Mouse (Mus musculus) urinary bladder, postnatal 25 days (tissue): ENCODE measurements around the gene Madd.

Source experiments
- DNase-seq: peaks from one replicate; pipeline ENCODE4 v3.0.0; 2022; ENCODE audit warnings: low spot score

Madd gene

DNA sequence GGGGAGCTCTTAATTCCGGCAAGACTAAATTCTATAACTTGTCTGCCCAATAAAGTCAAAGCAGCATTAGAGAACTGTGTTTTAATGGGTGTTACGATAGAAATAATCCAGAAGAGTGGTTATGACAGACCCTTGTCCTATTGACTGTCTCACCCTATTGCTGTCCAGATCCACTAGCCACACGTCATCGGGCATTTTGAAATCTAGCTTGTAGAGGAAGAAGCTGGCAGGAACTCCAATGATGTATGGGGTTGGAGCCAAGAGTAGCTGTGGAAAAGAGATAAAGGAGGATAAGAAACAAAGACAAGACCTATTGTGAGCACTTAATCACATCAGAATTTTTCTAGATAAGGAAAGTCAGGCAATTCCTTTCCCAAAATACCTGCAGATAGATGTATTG is 8.1 kb downstream of the Madd start:
- DNase-seq = no peak

DNA sequence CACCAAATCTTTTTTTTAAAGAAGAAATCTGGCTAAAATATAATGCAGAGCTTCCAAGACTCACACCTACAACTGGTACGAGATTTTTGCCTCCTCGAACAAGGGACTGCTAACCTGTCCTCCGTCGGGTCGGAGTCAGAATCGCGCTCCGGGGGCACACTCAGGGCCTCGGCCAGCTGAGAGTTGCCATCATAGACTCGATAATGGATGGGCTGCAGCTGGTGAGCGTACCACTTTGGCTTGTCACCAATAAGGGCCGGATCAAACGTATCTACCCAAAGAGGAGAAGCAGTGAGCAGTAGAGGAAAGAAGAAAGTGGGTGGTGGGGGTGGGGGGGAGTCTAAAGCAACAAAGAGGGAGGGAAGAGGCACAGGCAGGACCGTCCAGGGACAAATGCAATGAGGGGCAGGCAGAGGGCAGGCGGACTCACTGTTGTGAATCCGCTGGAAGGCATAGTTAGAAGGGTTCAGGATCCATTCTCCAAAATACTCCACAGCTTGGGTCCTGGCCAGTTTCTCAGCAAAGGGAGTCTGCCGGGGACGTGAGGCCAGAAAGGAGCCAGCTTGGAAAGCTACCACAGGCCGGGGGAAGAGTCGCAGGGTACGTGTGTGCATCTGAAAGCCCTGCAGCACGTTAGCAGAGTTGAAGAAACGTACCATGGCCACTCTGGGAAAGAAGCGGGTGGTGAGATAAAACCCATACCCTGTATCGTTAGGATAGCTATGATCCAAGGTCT is 13.9 kb downstream of the Madd start:
- DNase-seq = no peak

DNA sequence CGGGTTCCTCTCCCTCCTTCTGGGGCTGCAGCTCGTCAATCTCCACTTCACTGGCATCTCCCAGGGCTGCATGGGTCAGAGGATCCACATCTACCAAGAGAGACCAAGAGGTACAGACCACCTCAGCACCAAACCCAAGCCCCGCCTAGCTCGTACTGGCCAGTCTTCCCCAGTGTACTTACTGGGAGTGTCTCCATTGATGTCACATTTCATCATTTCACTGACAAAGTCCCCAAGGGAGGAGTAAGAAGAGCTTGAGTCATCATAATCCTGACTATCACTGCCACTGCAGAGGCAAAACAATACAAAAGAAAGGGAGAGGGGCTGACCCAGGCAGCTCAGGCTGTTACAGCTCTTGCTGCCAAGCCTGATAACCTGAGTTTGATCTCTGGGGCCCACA is 16.0 kb downstream of the Madd start:
- DNase-seq = no peak

DNA sequence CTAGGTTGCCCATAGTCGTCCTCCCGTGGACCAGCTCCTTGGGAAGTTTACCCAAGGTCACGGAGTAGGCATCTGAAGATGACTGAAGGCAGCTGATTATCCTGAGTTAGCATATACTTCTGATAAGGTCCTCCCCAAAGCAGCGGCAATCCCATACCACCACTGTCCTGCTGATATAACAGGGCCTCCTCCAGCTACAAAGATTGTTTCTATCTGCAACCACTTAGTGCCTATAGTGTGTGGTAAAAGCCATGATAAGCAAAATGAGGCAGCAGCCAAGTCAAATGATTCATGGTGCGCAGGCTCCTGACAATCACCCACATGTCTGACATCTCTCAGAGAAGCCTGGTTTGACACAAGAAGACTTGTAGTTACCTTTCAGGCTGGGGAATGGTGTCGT is 18.6 kb downstream of the Madd start:
- DNase-seq = no peak

DNA sequence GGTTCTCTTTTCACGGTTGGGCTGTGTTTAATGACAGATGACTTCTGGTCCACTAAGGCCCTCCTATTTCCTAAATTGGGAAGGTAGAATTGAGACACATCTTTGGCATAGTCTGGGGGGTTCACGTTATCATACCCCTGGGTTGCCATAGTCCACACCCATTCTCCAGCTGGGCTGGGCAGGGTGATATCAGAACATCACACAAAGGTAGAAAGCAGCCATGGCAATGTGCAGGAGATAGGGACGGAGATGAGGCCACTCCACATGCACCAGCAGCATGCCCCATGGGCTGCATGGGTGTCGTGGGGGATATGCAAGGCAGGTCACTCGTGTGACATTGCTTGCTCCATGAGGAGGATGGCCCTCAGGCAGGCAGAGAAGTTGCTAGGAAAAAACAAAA is 20.1 kb downstream of the Madd start:
- DNase-seq = no peak

DNA sequence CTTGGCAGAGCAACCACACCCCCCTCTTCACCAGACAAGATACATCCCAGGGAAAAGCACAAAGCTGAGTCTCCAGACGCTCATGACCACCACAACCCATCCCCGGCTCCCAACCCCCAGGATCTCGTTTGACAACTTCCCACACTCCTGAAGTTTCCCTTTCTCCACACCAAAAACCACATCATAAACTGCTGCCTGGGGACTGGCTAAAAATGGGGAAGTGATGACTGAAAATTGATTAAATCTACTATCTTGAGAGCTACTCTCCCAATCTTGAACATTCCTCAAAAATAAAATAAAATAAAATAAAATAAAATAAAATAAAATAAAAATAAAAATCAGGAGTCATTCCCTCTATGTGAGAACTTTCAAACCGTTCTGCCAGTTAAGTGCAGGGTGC is 20.7 kb downstream of the Madd start:
- no peak for DNase-seq

DNA sequence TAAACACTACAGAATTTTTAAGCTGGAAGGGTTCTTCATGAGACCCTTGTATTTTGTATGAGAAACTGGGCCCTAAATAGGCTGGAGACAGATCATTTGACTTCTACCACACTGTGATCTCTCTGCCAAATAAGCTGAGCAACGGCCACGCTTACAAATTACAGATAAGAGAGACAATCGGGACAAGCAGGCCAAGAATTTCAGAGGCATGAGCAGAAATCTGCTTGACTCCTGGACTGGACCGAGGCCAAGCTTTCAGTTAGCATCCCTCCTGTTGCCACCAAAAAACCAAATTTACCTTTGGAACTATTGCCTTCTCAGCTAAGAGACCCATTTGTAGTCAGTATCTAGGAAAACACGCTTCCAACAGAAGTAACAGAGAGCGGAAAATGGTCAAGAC is 23.0 kb downstream of the Madd start:
- no peak for DNase-seq

DNA sequence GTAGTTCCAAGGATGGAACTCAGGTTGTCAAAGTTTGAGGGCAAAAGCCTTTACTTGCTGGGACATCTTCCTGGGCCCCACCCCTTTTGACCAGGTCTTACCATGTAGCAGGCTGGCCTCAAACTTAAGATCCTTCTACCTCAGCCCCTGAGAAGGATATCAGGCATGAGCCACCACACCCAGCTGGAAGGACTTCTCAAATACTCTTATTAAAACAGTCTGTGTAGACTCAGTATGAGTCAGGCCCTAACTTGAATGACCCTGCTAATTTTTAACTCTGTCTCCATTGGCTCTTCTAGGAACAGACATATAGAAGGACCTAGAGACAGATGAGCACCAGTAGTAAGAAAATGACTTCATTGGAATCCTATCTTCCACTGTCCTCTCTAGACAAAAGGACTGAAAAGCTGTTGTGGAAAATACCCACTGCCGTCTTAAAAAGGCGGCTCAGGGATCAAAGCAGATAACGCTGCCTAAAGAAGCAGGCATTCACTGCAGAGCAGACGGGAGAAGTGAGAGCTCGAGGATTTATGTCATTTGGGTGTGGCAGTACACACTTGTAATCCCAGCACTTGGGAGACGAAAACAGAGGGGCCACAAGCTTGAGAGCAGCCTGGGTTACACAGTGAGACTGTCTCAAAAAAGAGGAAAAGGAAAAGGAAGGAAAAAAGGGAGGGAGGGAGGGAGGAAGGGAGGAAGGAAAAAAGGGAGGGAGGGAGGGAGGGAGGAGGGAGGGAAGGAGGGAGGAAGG is 26.5 kb downstream of the Madd start:
- DNase-seq = no peak

DNA sequence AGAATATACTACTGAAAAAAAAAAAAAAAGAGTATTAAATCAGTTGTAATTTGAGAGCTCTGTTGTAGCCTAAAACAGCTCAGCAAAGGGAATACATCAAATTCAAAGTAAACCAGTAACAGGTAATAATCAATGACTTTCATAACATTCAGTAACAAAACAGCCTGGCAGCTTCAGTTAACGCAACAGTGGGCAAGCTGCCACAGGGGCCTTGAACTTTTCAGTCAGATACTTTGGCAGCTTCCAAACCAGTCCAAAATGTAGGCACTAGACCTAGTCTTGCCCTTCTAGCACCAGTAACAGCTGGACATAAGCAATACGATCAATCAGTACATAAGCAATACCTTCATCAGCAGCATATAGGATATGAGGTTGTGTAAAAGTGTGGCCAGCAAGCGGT is 29.5 kb downstream of the Madd start:
- no peak for DNase-seq

DNA sequence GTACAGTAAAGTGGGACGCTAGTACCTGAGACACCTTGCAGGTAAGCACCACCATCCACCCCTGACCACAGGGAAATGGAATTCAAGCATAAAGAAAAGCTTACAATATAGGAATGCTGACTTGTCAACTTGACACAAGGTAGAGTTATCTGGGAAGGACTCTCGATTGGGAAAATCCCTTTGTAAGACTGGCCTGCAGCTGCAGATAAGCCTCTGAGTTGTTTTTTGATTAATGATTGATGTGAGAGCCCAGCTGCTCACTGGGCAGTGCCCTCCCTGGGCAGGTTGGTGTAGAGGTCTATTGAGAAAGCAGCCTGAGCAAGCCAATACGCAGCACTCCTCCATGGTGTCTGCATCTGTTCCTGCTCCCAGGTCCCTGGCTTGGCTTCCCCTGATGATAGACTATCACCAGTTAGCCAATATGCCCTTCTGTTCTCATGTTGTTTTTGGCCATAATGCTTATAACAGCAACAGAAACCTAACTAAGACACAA is 30.7 kb downstream of the Madd start:
- no peak for DNase-seq

DNA sequence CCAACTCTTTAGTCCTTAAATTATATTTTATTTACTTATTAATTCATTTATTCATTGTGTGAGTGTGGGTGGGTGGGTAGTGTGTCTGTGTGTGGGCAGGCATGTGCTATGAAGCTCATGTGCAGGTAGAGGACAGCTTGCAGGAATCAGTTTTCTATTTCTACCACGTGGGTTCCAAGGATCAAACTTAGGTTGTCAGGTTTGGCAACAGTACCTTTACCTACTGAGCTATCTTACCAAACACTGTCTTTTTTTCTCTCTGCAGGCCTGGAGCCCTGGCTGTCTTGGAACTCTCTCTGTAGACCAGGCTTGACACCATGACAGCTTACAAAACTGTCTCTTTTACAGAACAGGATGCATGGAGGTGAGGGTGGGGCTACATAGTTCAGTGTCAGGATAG is 32.3 kb downstream of the Madd start:
- DNase-seq = no peak

DNA sequence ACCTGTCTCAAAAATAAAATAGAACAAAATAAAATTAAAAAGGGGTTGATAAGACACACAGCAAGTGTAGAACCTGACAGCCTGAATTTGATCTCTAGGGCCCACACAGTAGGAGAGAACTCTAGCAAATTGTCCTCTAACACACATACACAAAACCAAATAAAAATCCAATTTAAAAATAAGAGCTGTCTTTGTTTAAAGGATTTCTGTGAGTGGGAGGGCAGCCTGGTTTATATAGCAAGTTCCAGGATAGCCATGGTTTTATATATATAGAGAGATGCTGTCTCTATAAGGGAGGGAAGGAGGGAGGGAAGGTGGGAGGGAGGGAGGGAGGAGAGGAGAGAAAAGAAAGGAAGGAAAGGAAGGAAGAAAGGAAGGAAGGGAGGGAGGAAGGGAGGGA is 35.5 kb downstream of the Madd start:
- DNase-seq = no peak

DNA sequence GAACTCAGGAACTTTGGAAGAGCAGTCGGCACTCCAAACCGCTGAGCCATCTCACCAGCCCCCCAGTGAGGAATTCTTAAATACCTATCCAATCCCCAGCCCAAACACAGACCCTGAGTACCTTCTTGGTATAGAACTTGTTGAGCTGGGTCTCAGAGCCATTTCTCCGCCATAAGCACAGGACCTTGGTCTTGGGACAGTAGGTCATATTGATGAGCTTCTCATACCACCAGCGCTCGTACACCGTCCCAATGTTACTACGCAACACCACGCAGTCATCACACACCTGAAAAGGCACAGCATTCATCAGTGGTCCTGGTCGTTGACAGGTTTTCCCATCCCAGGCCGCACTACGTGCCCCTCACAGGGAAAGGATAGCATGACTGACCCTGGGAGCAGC is 40.2 kb downstream of the Madd start:
- no peak for DNase-seq

DNA sequence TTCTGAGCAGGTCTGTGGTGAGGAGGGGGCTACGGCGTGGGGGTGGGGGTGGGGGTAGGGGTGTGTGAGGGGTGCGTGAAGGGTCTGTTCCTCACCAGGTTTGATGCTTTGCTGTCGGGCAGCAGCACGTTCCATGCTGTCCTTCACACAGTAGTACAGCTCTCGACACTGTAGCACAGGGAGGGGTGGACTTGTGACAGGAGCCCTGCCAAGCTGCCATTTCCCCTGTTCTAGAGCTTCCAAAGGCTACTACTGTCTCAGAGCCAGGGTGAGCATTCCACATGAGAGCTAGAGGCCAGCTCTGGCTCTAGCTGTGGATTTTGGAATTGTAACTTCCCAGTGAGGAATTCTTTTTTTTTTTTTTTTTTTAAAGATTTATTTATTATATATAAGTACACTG is 40.7 kb downstream of the Madd start:
- no peak for DNase-seq

DNA sequence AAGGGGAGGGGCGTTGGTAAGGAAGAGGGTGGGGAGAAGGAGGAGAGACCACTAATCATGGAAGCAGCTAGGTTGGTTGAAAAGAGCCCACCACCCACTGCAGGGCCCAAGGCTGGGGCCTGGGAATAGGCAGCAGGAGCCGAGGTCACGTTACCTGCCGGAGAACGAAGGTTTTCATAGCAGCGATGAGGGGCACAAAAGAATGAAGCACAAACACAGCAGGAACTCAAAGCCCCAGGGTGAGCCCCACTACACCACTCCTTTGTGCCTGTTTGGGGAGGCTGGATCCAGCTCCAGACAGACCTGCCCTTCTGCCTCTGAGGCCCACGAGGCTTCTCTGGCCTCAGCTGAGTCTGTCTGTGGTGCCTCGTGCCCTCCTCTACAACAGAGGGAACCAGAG is 43.9 kb downstream of the Madd start:
- no peak for DNase-seq

DNA sequence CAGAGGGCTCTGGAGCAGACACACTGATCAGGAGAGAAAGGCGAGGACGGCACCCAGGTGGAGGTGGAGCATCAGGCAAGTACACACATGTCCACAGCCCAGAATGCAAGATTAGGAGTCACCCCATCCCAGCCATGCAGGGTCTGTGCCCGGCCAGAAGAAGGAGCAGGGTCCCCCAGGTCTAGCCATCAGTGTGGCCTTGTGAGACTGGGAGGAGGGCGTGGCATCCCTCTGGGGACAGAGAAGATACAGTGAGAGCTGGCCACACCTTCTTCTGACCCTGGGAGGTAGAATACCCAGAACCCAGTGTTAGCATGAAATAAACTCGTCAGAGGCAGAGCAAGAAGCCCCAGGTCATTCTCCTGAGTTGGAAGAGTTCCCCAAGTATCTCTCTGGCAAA is 44.3 kb downstream of the Madd start:
- no peak for DNase-seq

DNA sequence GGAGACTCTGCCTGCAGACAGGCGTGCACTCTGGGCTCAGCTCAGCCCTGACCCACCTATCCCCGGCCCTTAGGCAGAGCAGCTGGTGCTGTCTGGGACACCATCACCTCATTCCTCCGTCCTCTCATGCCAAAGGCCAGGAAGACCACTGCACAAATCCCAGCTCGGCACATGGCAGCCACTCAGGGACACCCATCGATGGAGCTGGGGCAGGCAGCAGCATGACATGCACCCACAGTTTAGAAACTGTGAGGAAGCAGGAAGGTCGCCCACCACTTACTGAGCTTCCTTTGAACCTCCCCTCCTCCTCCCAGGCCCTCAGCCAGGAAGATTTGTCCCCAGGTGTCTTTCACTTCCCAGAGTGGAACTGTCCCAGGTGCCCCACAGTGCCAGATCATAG is 46.2 kb downstream of the Madd start:
- DNase-seq = no peak

DNA sequence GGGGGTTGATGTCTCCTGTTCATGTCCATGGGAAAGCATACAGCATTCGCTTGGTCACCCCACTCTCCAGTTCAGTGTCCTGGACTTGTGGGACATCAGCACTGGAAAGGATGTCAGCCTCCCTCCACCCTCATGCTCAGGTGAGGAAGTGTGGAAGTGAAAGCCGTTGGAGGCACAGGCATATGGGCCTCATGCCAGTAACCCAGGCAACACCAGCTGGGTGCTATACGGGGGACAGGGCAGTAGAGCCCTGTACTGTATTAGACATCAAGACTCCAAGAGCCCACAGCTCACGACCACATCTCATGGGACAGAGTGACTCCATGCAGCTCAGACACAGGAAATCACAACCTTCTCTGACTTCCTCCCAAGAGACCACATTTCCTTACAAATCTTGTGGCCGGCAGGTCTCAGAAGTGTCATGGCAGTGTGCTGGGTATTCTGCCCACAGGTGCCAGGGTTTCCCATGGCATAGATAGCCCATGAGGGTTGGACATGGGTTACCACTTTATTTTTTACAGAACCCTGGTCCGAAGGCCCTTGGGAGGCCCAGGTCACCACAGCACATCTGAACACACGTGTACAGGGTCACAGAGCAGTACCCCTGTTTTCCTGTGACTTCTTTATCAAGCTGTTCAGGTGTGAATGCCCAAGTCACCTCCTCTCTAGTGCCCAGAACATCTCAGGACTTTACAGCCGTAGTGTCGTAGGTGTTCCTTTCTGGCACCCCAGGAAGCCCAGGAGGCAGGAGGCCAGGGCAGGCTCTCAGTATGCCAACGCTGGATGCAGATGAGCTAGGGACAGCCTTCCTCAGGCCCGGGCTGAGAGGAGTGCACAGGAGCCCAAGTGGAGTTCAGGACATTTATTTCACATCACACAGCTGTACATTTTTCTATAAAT is 46.9 kb downstream of the Madd start:
- DNase-seq = no peak

DNA sequence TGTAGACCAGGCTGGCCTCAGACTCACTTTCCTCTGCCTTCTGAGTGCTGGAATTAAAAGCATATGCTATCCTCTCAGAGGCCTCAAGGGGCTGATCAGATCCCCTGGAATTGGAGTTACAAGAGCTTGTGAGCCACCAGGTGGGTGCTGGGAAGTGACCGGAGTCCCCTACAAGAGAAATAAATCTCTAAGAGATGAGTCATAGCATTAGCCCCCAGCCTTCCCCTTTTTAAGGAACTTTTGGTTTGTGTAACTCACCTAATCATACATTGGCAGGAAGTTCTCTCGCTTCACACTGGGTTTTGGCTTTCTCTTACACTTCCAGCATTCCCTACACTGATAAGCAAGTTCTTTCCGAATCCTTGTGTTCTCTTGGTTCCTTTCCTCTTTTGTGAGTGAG is 51.6 kb downstream of the Madd start:
- DNase-seq = no peak

DNA sequence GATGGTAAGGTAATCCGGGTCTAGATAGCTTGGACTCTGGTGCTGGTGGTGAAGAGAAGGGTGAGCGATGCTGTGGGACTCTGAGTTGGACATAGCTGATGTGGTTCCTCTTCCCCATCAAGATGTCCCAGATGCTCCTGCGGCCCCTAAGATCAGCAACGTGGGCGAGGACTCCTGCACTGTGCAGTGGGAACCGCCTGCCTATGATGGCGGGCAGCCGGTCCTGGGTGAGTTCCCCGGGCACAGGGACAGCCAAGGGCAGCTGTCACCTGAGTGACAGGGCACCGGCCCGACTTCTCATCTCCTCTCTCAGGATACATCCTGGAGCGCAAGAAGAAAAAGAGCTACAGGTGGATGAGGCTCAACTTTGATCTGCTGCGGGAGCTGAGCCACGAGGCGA is 52.4 kb downstream of the Madd start:
- no peak for DNase-seq

DNA sequence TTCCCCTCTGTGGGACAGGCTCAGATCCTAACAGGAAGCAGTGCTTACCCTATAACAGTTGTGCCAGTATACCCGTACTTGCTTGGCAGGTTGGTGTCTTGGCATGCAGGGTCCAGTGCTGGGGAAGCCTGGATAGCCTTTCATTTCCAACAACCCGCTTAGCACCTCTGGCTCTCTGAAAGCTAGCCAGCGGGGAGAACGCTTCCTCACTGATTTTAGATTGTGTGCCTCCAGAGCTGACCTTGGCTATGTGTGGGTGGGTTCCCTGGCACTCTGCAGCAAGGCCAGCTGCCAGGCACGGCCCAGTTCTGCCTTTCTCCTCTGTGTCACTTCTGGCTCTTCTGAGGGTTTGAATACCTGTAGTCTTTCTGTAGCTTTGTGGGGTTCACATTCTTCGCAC is 53.5 kb downstream of the Madd start:
- no peak for DNase-seq

DNA sequence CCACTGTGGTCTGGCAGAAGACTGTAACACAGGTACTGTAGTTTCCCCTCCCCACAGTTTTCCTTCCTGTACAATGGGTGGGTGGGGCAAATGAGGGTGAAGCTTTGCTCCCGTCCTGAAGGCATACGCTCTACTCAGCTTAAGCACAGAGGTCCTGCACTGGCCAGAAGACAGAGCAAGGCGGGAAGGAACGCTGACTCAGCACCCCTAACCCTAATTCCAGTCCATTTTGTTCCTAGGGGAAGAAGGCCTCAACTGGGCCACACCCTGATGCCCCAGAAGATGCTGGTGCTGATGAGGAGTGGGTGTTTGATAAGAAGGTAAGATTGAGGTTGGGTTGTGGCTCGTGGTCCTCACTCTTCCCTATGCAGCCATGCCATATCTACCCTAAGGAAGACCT is 54.9 kb downstream of the Madd start:
- DNase-seq = no peak

DNA sequence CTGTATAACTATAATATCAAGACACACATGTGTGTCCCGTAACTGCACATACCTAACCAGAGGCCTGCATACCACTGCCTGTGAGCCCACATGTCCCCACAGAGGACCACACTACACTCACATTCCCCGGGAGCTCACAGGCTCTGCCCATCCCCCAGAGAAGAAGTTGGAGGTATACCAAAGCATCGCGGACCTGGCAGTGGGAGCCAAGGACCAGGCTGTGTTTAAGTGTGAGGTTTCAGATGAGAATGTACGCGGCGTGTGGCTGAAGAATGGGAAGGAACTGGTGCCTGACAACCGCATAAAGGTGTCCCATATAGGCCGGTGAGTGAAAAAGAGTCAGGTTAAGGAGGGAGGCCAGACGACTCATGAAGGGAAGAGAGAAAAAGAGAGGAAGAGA is 58.5 kb downstream of the Madd start:
- no peak for DNase-seq
